Mouse (Mus musculus) lung, adult 18-20 months (tissue): ENCODE results near the gene Ttc39d.
"Not testable (repeated sequence)": the region's sequence is repeated elsewhere in the genome, so short reads cannot be mapped to it uniquely, and the experiment has no call there.

Source experiments
- DNase-seq, 2 experiments: peaks; one replicate each; pipeline ENCODE4 v3.0.0; 2022; ENCODE audit warnings: mixed read lengths in 2 of 2

The Ttc39d gene

DNA sequence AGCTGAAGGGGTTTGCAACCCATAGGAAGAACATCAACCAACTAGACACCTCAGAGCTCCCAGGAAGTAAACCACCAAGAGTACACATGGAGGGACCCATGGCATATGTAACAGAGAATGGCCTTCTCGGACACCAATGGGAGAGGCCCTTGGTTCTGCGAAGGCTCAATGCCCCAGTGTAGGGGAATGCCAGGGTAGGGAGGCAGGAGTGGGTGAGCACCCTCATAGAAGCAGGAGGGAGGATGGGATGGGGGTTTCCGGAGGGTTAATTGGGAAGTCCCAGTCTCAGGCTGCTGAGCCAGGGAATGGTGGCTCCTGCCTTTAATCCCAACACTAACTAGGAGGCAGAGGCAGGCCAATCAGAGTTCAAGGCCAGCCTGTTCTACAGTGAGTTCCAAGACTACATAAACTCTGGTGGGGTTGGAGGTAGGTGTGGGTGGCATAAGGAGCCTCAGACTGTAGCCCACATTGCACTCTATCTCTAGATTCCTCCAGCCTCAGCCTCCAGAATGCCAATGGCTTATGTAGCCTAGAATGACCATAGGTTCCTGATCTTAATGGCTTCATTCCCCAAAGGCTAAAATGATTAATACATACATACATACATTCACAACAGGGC lies 8.0 kb upstream of the Ttc39d start:
- DNase-seq = no peak

DNA sequence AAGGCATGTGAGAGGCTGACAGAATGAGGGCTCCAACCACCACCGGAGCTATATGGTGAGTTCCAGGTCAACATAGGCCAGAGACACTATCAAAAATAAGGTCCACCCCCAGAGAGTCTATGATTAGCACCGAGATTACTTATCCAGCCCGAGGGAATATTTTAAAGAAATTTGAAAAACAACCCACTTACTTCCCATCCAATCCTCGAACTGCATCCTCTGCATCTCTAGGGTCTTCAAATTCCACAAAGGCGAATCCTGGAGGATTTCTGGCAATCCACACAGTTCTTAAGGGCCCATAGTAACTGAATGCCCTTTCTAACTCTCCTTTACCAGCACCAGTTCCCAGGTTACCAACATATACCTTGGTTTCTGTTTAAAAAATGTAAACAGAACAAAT lies 1.6 kb upstream of the Ttc39d start:
- DNase-seq = no peak

DNA sequence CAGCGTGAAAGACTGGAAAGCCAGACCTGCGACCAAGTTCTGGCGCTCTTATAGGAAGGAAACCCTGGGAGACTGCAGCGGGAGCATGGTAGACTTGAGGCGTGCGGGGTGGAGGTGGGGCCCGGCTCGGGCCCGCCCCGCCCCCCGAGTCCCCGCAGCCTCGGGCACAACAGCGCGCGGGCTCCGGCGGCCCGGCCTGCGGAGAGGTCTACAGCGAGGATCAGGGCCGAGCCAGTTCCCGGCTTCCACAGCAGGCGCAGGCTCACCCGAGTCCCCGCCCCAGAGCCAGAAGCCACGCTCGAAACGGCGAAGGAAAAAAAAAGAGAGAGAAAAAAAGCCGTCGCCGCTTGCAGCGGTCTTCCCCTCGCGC lies 974 bp upstream of the Ttc39d start:
- no peak for DNase-seq

DNA sequence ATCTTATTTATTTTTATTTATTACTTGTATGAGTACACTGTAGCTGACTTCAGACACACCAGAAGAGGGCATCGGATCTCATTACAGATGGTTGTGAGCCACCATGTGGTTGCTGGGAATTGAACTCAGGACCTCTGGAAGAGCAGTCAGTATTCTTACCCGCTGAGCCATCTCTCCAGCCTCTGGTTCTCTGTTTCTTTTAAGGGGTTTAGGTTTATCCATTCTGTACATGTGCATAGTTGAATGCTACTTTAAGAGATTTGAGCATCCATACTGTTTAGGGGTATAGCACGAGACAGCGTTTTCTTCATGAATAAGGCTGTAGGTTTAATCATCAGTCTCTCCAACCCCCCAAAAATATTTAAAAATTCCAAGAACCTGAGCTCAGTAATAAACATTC lies 6.7 kb downstream of the Ttc39d start:
- DNase-seq = not testable (repeated sequence)

DNA sequence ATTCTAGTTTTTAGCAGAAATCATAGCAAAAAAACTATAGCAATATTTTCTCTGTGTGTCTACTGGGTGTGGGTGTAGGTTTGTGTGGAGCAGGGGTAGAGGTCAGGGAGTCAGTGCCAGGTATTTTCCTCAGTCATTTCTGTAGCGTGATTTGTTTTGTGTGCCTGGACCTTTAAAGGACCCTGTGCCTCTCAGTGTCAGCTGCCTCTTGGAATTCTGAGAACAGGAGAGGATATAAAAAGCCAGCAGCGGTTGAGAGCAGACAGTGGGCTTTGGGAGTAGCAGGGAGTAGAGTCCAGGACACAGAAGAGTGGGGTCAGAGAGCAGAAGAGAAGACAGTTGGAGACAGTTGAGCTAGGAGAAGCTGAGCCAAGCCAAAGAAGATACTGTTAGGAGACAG lies 12.9 kb downstream of the Ttc39d start:
- DNase-seq = no peak

DNA sequence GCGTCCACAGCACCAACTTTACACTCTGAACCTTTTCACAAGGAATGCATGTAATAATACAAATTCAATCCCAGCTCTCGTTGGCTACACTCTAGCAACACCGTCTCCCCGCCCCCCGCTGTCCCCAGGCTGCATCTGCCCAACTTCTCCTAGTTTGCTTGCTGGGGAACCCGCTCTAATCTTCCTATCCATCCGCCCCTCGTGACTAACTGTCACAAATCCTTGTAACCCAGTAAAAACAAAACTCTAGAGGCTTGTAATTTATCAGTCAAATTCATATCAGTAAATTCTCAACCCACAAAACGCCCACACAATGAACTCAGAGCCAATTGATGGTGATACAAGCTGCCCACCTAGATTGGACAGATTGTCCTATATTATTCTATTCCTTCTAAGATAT lies 13.9 kb downstream of the Ttc39d start:
- no peak for DNase-seq

DNA sequence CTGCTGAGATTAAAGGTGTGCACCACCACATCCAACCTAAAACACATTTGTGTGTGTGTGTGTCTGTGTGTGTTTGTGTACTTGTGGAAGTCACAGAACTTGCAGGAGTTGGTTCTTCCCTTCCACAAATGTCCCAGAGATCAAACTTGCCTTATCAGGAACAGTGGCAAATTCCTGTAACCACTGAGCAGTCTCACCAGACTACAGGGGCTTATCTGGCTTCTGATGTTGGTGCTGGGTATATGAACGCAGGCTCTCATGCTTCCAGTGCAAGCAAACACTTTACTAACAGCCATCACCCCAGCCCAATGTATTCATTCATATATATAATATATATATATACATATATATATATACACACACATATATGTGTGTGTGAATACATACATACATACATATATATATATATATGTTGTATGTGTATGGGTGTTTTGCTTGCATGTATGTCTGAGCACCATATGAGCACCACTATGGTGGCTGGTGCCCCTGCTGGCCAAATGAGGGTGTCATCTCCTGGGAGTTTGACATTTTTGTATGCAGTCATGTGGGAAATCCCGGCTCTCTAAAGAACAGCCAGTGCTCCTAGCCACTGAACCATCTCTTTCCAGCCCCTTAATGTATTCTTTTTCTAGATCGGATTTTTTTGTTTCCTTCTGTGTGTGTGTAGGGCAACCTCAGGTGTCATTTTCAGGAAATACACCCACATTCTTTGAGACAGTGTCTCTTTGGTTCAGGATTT lies 14.8 kb downstream of the Ttc39d start:
- no peak for DNase-seq

DNA sequence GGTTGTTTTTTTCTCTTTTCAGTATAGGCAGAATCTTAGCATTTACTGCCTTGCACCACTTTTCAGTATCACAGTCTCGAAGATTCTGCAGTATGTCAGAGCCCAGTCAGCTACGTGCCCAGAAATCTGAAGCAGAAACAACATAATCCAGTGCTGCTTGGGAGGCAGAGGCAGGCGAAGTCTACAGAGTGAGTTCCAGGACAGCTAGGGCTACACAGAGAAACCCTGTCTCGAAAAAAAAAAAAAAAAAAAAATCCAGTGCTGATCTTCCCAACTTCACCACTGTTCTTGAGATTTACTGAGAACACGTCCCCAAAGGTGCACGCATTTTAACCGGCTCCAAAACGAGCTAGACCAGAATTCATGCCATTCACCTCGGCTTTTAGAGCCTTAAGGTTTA lies 16.6 kb downstream of the Ttc39d start:
- DNase-seq = no peak

DNA sequence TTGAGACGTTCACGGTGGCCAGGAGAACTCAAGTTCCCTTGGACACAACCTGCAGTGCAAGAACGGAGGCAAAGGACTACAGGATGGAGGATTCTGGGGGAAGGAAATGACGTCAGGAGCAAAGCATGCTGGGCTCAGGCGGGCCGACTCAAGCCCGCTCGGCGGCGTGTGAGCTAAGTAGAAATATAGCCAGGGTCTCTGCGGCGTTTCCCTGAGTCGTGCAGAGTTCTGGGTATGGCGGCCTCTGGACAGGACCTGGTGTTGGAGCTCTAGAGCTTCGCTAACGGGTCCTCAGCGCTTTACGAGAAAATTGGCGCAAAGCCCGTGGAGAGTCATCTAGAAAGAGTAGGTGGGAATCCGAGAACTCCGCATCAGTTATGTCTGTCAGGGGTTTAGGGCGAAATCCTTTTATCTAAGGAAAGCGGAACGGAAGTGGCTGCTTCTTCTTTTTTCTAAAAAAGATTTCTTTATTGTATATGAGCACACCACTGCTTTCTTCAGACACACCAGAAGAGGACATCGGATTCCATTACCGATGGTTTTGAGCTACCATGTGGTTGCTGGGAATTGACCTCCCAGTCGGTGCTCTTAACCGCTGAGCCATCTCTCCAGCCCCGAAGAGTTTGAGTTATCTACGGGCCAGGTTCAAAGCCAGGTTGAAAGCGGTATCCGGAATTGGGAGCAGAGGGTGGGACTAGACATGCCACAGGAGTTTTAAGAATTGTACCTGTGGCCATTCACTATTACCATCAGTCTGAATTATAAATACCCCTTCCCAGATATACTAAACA lies 17.3 kb downstream of the Ttc39d start, which contains the start of gene Gemin6:
TSS of gene Gemin6 (plus strand) at position 116 of the 791 bp plus-strand sequence.
- DNase-seq = peak; percentile 85 to 89

DNA sequence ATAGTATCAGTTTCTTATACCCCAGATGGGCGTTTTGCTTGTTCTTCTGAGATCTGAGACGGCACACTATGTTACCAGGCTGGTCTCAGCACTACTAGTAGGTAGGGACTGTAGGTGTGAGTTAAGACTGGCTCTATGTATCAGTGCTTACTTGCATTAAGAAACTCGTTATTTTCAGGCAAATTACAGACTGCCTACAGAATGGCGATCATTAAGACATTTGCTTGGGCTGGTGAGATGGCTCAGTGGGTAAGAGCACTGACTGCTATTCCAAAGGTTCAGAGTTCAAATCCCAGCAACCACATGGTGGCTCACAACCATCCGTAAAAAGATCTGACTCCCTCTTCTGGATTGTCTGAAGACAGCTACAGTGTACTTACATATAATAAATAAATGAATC lies 17.9 kb downstream of the Ttc39d start:
- DNase-seq = not testable (repeated sequence)

DNA sequence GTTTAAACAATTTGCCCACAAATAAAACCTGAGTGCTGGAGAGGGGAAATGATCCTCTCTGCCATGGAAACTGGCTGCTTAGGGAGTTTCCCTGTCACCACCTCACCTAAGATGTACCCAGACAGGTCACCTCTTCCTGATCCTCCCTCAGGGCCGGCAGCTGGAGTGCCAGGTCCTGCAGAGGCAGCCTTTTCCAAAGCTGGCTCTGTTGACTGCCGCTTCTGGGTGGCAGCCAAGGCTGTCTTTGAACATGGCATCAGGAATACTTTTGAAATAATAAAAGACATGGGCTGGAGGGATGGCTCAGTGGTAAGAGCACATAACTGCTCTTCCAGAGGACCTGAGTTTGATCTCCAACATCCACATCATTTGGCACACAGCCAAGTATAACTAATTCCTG lies 22.1 kb downstream of the Ttc39d start:
- no peak for DNase-seq

DNA sequence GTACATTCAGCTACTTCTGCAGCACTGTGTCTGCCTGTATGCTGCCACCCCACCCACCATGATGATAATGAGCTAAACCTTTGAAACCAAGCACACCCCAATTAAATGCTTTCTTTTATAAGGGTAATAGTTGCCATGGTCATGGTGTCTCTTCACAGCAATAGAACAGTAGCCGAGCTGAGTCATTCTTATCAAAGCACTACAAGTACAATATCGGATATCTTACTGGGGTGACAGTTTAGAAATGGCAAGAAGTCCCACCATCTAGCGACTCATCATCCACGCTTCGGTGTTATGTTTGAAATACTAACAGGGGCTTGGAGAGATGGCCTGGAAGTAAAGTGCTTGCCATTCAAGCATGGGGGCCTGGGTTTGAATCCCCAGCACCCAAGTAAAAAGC lies 26.6 kb downstream of the Ttc39d start:
- DNase-seq = no peak

DNA sequence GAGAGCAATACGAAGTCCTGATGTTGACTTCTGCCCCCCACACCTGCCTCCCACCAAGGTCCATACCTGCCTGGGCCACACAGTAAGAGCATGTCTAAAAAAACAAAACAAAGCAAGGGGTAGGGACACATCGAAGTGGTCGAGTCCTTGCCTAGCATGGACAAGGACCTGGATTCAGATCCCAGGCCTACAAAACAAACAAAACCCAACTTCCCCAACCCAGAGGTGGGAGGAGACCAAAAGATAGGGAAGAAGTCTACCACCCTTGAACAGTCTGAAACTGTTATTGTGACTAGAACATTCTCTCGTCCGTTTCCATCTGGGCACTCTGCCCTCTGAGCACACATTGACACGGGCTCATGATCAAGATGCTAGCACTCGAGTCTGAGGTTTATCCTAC lies 27.1 kb downstream of the Ttc39d start:
- DNase-seq = no peak

DNA sequence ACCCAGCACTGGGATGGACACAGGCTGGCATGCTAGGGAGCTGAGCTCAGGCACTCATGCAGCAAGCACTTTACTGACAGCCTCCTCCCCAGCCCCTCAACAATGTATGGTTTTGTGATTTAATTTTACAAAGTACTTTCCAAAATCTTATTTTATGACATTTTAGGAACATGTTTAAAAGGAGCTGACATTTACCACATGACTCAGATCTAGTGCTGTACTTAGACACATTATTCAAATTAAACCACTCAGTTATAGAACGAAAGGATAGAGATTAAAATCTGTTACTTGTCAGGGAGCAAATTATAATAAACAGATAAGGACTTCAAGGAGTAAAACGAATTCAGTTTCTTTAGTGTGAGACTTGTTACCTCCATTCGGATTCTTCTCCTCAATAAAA lies 28.2 kb downstream of the Ttc39d start:
- DNase-seq = no peak

DNA sequence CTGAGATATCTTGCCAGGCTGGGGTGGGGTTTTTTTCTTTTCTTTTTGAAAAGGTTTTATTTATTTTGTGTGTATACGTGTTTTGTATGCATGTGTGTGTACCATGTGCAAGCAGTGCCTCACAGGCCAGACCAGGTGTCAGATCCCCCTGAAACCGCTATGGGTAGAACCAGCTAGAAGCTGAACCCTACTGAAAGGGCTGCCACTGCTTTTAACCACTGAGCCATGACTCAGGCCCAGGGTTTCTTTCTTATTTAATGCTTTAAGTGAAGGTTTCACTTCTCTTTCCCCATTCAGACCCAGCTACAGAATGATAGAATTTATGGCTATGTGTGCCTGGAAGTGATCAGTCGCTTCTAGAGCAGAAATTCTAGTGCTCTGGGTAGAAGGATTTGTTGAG lies 29.5 kb downstream of the Ttc39d start:
- DNase-seq = no peak

DNA sequence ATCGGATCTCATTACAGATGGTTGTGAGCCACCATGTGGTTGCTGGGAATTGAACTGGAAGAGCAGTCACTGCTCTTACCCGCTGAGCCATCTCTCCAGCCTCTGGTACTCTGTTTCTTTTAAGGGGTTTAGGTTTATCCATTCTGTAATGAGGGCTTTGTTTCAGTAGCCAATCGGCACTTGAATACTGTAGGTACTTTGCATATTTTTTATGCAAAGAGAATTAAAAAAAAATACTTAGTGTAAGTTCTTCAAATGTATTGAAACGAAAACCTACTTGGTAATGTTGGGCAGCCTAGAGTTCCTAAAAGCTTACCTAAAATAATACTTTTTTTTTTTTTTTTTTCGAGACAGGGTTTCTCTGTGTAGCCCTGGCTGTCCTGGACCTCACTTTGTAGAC lies 30.2 kb downstream of the Ttc39d start:
- no peak for DNase-seq

DNA sequence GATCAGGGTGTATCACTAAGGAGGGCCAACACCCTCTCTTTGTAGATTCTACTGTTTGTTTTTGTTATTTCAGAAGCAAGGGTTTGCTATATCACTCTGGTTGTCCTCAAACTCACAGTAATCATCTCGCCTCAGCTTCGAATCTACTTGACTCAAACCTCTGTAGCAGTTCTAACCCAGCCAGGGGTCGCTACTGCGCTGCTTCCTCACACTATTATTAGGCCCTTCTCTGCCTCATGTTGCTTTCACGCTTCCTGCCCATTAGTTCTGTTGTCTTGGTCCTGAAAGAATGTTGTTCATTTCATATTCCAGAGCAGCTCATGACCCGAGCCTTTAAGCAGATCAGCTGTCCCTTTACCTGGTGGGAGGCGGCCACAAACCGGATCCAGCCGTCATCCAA lies 34.3 kb downstream of the Ttc39d start:
- DNase-seq = no peak

DNA sequence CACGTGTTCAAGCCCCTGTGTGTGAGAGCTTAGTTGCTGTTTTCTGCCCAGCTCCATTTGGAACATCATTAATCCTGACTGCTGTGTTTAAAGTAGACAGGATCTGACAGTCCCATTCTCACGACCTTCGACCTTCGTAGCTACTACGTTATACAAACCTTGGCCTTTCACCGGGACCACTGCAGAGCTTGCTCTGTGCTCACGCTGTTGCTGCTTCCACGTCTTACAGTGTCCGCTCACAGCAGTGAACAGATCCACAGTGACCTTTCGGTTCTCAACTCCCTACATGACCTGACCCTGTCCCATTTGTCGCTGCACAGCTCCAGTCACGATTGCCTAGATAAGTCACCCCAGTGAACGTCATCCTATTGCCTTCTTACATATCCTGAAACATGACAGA lies 35.9 kb downstream of the Ttc39d start:
- DNase-seq = no peak

DNA sequence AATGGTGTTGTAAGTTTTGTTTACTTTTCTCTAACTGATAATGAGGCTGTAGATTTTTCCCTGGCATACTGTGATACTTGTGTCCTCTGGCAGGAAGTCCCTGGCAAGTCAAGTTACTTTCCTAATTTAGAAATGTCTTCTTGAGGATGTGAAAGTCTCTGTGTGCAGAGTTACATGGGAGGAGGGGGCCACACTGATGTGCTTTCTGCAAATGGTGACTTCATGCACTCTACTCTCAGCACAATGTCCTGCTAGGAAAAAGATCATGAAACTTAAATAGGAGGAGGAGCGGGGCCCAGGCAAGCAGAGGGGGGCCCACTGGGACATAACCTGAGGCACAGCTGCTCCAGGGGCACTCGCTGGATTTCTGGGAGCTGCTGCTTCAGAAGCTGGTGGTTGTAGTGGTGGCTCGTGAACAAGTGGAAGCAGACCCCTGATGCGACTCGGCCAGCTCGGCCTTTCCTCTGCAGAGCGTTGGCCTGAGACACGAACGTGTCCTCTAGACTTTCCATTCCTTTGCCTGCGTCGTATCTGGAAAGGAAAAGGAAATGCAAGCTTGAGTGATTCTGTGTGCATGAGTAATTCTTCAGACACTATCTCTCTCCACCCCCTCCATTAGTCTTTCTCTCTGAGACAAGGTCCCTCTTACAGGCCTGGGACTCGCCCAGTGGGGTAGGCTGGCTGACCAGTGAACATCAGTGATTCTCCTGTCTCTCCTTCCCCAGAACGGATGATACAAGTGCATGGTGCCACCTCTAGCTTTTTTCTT lies 45.7 kb downstream of the Ttc39d start:
- DNase-seq = peak in 1 of 2 experiments; percentile 21

DNA sequence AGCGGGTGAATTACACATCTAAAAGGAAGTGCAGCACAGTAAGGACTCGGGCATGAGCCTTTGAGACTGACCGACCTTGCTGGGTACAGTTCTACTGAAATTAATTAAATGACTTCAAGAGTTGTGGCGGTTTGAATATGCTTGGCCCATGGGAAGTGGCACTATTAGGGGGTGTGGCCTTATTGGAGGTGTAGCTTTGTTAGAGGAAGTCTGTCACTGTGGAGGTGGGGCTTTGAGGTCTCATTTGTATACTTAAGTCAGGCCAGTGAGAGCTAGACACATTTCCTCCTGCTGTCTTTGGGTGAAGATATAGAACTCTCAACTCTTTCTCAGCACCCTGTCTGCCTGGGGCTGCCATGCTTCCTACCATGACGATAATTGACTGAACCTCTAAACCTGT lies 47.2 kb downstream of the Ttc39d start:
- DNase-seq = no peak

DNA sequence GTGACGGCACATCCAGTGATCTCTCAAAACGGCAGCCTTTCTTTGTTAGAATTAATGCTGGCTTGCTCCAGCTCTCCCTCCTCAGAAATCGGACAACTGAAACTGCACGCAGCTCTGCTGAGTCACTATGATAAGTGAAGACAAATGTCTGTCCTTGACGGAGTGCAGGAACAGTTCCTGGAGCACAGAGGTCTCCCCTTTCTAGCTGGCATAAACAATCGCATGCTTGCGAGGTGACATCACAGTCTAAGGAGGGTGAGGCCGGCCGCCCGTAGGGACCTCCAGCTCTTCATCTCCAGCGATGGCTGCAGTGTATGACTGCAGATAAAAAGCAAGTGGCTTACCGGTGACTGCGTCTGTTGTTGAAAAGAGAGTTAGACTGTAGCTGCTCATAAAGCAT lies 47.9 kb downstream of the Ttc39d start:
- peak; percentile 77 to 85 for DNase-seq

DNA sequence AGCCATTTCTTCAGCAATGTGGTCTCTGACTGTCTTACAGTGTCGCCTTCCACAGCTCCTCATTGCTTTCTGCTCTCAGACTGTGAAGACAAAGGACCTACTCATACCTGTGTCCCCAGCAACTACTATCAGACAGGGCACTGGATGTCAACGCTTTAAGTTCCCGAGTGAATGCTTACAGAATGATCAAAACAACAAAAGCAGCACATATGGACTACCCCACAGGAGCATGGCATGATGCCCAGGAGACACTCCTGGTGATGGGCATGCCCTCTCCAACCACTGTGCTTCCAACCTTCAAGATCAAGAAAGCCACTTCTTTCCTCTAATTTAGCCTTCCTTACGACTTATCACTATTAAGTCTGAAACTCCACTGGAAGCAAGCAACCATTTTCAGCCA lies 59.8 kb downstream of the Ttc39d start:
- DNase-seq = no peak
